Mouse (Mus musculus) G1E-ER4 (cell line): ENCODE results near the gene Amotl1. TPM values are rescaled to one million over a fixed set of nuclear protein-coding genes. Genes with fewer than 3 reads are reported as not detected.

ENCODE experiments used
- GATA1 ChIP-seq: IDR thresholded peaks from one replicate; pipeline ENCODE4 v1.8.0; 2012; ENCODE audit warnings: low read length, inconsistent platforms
- polyA plus RNA-seq: library from polyadenylated mRNA; stranded (reverse); fragments of >175 nt; gene quantifications from 2 replicates; pipeline ENCODE4 v1.2.3, GENCODE M21; 2012

Gene Amotl1
- polyA plus RNA-seq, 1 experiment: 2.1 TPM

- TF ChIP-seq GATA1: no peak
Measured at GRCm38 (mm10) chr9:14544034-14544757, 100.7 kb downstream of the Amotl1 start.

- TF ChIP-seq GATA1: no peak
Measured at GRCm38 (mm10) chr9:14534833-14535456, 109.9 kb downstream of the Amotl1 start.

- TF ChIP-seq GATA1: no peak
Measured at GRCm38 (mm10) chr9:14533659-14534058, 111.2 kb downstream of the Amotl1 start.

DNA sequence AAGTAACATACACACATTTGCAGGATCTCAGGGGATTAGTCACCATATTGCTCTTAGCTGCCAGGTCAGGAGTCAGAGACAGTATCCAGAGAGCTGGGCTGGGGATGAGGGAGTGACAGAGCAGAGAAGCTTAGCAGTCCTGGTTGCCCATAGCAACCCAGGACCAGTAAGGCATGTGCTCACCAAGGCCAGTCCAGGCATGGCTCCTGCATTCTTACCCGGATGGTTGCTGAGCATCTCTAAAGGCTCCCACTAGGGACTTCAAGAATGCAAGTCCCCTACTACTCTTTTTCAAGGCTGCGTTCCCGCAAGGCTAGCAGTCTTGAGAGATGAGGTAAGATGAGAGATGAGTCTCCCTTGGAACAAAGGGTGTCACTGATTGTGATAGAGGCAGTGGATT lies 112.6 kb downstream of the Amotl1 start:
- TF ChIP-seq GATA1: no peak

- no peak for TF ChIP-seq GATA1
Measured at GRCm38 (mm10) chr9:14530004-14530403, 114.9 kb downstream of the Amotl1 start.

DNA sequence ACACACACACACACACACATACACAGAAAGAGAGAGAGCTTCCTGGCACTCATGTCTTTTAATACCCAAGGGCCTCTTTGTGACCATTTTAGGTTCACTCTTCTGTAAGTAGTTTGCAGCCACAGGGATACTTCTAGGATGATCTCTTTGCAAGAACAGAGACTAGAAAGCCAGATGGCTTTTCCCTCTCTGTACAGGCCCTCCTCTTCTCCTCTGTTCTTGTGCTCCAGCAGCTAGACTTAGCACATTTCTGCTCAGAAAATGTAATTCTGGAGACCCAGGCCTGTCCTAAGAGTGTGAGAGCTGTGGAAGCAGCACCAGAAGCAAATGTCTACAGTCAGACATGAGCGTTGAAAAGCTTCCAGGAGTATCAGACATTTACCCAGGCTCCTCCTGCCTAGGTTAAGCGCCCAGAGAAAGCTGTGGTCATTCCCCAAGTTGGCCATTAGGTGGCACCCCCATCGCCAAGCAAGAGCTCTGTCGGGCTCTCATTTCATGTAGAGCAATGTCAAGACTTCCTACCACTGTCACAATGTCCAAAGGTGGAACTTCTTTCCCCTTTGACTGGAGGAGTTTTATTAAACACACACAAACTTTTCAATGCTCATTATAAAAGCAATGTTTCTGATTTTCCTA lies 121.3 kb downstream of the Amotl1 start:
- no peak for TF ChIP-seq GATA1

DNA sequence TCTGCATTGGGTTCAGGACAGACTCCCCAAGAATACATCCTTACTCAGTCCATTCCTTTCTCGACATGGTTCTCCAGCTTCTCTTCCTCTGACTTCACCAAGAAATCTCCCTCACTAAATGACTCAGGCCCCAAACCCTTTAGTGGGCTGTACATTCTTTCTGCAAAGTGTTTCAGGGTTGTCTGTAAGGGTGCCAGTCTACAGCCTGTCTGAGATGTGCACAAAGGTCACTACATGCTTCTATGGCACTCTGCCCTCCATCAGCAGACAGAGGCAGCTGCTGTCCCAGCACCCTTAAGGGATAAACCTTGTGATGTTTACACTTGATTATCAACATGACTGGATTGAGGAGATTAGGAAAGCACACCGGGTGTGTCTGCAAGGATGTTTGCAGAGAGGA lies 123.2 kb downstream of the Amotl1 start:
- TF ChIP-seq GATA1: no peak

- no peak for TF ChIP-seq GATA1
Measured at GRCm38 (mm10) chr9:14520971-14521670, 123.7 kb downstream of the Amotl1 start.

- no peak for TF ChIP-seq GATA1
Measured at GRCm38 (mm10) chr9:14518105-14518504, 126.8 kb downstream of the Amotl1 start.

DNA sequence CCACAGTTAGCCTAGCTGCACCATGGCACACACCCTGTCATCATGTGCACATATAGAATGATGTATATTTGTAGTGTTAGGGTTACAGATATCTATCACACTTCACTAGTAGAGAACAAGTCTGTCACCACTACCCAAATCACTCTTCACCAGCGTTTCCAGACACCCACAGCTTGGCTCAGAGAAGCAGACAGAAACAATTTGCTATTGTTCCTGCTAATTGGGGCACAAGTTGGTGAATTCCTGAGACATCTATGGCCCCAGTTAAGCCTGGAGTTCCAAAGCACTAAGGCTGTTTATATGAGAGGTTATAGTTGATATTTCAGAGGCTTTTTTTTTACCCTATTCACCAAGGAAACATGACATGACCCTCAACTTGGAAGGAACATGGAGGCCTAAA lies 127.6 kb downstream of the Amotl1 start:
- TF ChIP-seq GATA1: no peak

GRCm38 (mm10) chr9:14512633-14513445 lies 132.0 kb downstream of the Amotl1 start:
- TF ChIP-seq GATA1: no peak

GRCm38 (mm10) chr9:14500916-14501424 lies 143.9 kb downstream of the Amotl1 start:
- no peak for TF ChIP-seq GATA1

DNA sequence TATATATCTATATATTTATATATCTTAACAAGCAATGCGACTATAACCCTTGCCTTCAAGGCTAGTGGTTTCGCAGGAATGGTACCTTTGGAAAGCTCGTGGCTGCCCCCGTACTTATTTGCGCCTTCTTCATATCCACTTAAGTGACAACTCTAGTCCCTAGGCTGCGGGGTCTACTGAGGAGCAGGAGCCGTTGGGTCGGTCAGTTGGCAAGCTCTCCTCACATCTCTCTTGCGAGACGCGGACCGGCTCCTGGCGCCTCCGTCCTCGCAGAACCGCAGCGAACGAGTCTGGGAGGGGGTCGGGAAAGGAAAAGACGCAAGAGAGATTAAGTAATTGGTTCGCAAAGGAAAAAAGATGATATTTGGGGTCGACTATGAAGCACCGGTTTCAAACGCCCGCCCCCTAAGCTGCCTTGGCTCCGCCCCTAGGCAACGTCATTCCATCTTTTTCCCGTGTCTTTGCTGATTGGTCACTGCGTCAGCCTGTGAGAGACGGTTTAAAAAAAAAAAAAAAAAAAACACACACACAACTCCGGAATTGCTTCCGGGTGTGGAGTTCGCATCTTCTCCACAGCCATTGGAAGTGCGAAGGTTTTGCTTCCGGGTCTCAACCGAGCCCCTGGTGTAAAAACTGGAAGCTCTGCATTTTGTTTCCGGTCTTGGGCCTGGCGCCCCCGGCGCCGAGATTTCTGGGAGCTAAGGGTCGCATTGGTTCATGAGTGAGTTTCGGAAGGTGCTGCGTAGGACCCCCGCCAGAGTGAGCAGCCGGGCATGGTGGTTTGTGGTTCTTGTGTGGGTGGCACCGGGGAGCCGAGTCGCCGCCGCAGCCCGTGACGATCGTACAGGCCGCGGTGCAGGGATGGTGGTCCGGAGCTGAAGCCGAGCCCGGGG lies 144.6 kb downstream of the Amotl1 start, which contains the start of the genes Kdm4d and Cwc15:
TSS of gene Kdm4d (minus strand) at position 460 of the 893 bp plus-strand sequence.
TSS of gene Cwc15 (plus strand) at position 595 of the 893 bp plus-strand sequence.
- no peak for TF ChIP-seq GATA1
